ENCODE assay signal across 21 mouse cellular contexts in the genomic region with DNA sequence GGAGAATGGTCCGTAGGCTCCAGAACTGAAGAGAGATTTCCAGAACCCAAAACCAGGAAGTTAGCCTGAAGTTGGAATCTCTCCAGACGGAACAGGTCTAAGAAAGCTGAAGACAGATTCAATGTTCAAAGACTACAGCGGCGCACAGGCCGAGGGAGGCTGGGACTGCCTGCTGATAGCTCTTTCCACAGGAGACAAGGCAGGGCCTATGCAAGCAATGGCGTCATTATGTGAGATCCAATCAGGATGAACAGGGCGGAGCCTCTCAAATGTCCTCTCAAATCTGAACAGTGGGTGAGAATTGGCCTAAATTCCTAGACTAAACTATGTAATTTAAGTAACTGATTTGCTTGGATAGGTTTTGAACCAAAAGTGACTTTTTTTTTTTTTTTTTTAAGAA.
"Had no signal": no experiment of that assay in that cellular context is flagged by ENCODE, and none has a peak within 500 bp of the region (broad histone marks: within the 10 kb centered on the region; RNA-seq: fewer than 3 reads in every experiment).

No protein-coding gene starts in this region.

- DNase-seq: kidney, adult 18-20 months; kidney, adult 9 months; kidney, postnatal 14 days; kidney, postnatal 4 days; layer of hippocampus, adult 9-11 months; liver, postnatal 0 days; lung, embryonic 14.5 days; retina, postnatal 1 day; right cerebral cortex, postnatal 25 days; thymus, adult 2 months; thymus, postnatal 14 days; thymus, postnatal 4 days had no signal

- H3K27me3 ChIP-seq: midbrain, embryonic 12.5 days; midbrain, embryonic 15.5 days; neural tube, embryonic 13.5 days had no signal

- H3K9me3 ChIP-seq: midbrain, embryonic 12.5 days; midbrain, embryonic 15.5 days; neural tube, embryonic 13.5 days had no signal

- H3K4me2 ChIP-seq: lung, embryonic 14.5 days; midbrain, embryonic 12.5 days; midbrain, embryonic 15.5 days; neural tube, embryonic 13.5 days had no signal

- ATAC-seq: liver, postnatal 0 days; lung, postnatal 0 days; midbrain, embryonic 15.5 days had no signal

- H3K27ac ChIP-seq: left cerebral cortex, adult 2 months; liver, embryonic 14.5 days; macrophage; midbrain, embryonic 12.5 days; midbrain, embryonic 15.5 days; neural tube, embryonic 13.5 days; stomach, postnatal 0 days had no signal

- H3K9ac ChIP-seq: liver, embryonic 14.5 days; liver, postnatal 0 days; lung, embryonic 14.5 days; midbrain, embryonic 12.5 days; midbrain, embryonic 15.5 days; neural tube, embryonic 13.5 days had no signal

- H3K4me3 ChIP-seq: left cerebral cortex, adult 2 months; midbrain, embryonic 12.5 days; midbrain, embryonic 15.5 days; myocyte; neural tube, embryonic 13.5 days had no signal

- H3K36me3 ChIP-seq: midbrain, embryonic 12.5 days; midbrain, embryonic 15.5 days; neural tube, embryonic 13.5 days had no signal
